8 mouse cellular contexts compared by ENCODE assay signal in the genomic region with DNA sequence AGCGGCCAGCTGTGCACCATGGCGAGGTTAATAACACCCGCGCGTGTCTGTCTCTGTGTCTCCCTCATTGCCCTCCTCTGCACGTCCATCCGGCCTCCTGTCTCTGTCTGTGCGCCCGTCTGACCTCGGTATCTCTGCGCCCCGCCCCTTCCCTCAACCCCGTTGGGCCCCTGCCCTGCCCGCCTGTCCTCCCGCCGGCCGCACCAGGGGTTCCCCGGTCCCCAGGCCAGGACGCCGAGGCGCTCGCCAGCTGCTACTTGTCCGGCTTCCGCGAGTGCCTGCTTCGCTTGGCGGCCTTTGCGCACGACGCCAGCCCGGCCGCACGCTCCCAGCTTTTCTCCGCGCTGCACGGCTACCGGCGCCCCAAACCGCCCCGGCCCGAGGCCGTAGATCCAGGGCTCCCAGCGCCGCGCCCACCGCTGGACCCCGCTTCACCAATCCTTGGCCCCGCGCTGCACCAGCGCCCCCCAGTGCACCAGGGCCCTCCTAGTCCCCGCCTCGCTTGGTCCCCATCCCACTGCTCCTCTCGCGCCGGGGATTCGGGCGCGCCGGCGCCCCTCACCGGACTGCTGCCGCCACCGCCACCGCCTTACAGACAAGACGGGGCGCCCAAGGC. TPM values are rescaled to one million over a fixed set of nuclear protein-coding genes. Genes with fewer than 3 reads are reported as not detected.
DNase-seq lines count a peak whose midpoint lies in the region; ATAC-seq and TF ChIP-seq lines count a peak whose summit lies in the region.

9130213A22Rik (minus strand) TSS at position 254 of the 616 bp plus-strand sequence.

- peaks cover 22% of the 10 kb centered on the region for H3K27me3 ChIP-seq in limb, embryonic 12.5 days
- H3K27me3 ChIP-seq in midbrain, embryonic 14.5 days (ENCODE audit: control insufficient read depth, insufficient read depth, low read length) = peaks cover 4% of the 10 kb centered on the region; the same call in 1 of the 2 replicates
- H3K27me3 ChIP-seq in spleen, adult 2 months (ENCODE audit: control insufficient read depth, insufficient read depth, low read length) = 0 out of 2 replicates have a peak, but pooled peaks cover 5% of the 10 kb centered on the region

- peak within 1 kb of the TSS; percentile 81 for H3K4me3 ChIP-seq in limb, embryonic 12.5 days (replicated peaks)
- peak within 1 kb of the TSS; percentile 69 for H3K4me3 ChIP-seq in midbrain, embryonic 14.5 days (replicated peaks; ENCODE audit: low read depth, low read length)
- peak within 1 kb of the TSS; percentile 61 for H3K4me3 ChIP-seq in spleen, adult 2 months (ENCODE audit: extremely low read depth, insufficient read depth, insufficient read length)

- no peaks in the 10 kb centered on the region for H3K9me3 ChIP-seq in limb, embryonic 12.5 days
- no peaks in the 10 kb centered on the region for H3K9me3 ChIP-seq in midbrain, embryonic 14.5 days (ENCODE audit: control insufficient read depth, low read length)

- WGBS in limb, embryonic 12.5 days = under 1% methylated on average over 65 of the region's 66 CpGs
- under 1% methylated on average over 62 of the region's 66 CpGs for WGBS in midbrain, embryonic 14.5 days
- WGBS in spleen, adult 2 months = 1% methylated on average over 65 of the region's 66 CpGs

- H3K9ac ChIP-seq in limb, embryonic 12.5 days (replicated peaks) = peak within 1 kb of the TSS; percentile 74
- H3K9ac ChIP-seq in midbrain, embryonic 14.5 days (replicated peaks; ENCODE audit: low read length) = peak within 1 kb of the TSS; percentile 67

- H3K4me1 ChIP-seq in limb, embryonic 12.5 days (replicated peaks) = peaks cover 44% of the 10 kb centered on the region
- H3K4me1 ChIP-seq in midbrain, embryonic 14.5 days (ENCODE audit: control insufficient read depth, insufficient read depth, low read length) = peaks cover 26% of the 10 kb centered on the region
- peaks cover 5% of the 10 kb centered on the region; the same call in 1 of the 2 replicates for H3K4me1 ChIP-seq in spleen, adult 2 months (ENCODE audit: control insufficient read depth, insufficient read depth, insufficient read length)

- peak; percentile 48; the same call in 1 of the 2 replicates for TF ChIP-seq CTCF in spleen, adult 2 months (IDR thresholded peaks at IDR 0.05; ENCODE audit: extremely low read depth, insufficient read depth, insufficient read length, insufficient replicate concordance)

- ATAC-seq in limb, embryonic 12.5 days (ENCODE audit: insufficient number of reproducible peaks, insufficient read depth, low FRiP score, low TSS enrichment, low read depth) = peak; percentile 66
- peak; percentile 72 for ATAC-seq in midbrain, embryonic 14.5 days (ENCODE audit: low FRiP score, low TSS enrichment)
- ATAC-seq in inflammation-experienced regulatory T-cells, adult 6 months = no peak

- no peak for TF ChIP-seq POLR2A in spleen, adult 2 months (IDR thresholded peaks at IDR 0.05; ENCODE audit: low read depth, low read length)

- H3K27ac ChIP-seq in limb, embryonic 12.5 days = peak within 1 kb of the TSS; percentile 86
- H3K27ac ChIP-seq in midbrain, embryonic 14.5 days (replicated peaks; ENCODE audit: low read depth, low read length) = peak within 1 kb of the TSS; percentile 70
- peak within 1 kb of the TSS; percentile 62 for H3K27ac ChIP-seq in spleen, adult 2 months (ENCODE audit: insufficient read depth, low read length)

- H3K4me2 ChIP-seq in limb, embryonic 12.5 days = peak within 1 kb of the TSS; percentile 97
- H3K4me2 ChIP-seq in midbrain, embryonic 14.5 days (ENCODE audit: low read length) = peak within 1 kb of the TSS; percentile 74

- DNase-seq in adrenal gland, adult 18-20 months (ENCODE audit: low spot score in 2 of 2) = peak; percentile 86
- peak; percentile 92 for DNase-seq in embryo, embryonic 10.5 days (ENCODE audit: low spot score)
- peak; percentile 86 to 91 for DNase-seq in gastrocnemius, postnatal 4 days (ENCODE audit: low spot score in 2 of 2)
- DNase-seq in kidney, adult 11 months = peak; percentile 85
- peak; percentile 90 for DNase-seq in midbrain, embryonic 14.5 days
- DNase-seq in spleen, adult 2 months (ENCODE audit: low read depth in 1 of 2, low spot score in 2 of 2) = peak in 1 of 2 experiments; percentile 81

- H3K36me3 ChIP-seq in limb, embryonic 12.5 days = no peaks in the 10 kb centered on the region
- no peaks in the 10 kb centered on the region for H3K36me3 ChIP-seq in midbrain, embryonic 14.5 days (ENCODE audit: control insufficient read depth, insufficient read depth, low read length)
- no peaks in the 10 kb centered on the region for H3K36me3 ChIP-seq in spleen, adult 2 months (ENCODE audit: control insufficient read depth, insufficient read depth, low read length)

RNA-seq across cellular contexts. Expression of gene 9130213A22Rik, which starts in this region (rescaled TPM):
- under 1 TPM; 0.43 to 0.61 TPM for total RNA-seq in adrenal gland, adult 18-20 months (2021)
- under 1 TPM; 0.29 to 0.56 TPM for total RNA-seq in gastrocnemius, postnatal 4 days (2021)
- polyA plus RNA-seq in limb, embryonic 12.5 days (2016; fragmentation: Nextera tagmentation; extraction: Ambion mirVana) = 0.22 and 0.76 TPM in 2 replicates
- polyA plus RNA-seq in midbrain, embryonic 14.5 days (2014; fragmentation: Nextera tagmentation; extraction: Ambion mirVana) = 0.22 and 0.23 TPM in 2 replicates
- 0.40 and 0.69 TPM in 2 replicates for polyA plus RNA-seq in spleen, adult 2 months (2012; rRNA removed)
- polyA plus RNA-seq in inflammation-experienced regulatory T-cells, adult 6 months (2017; shearing (Covaris generic)) = under 1 TPM in 1 of 3 experiments, not detected in 2; 0.63 TPM

Comparison
In these comparisons a context has a peak if more than half of its experiments do, and no peak if none do; other contexts are left out.
1. Peak in DNase-seq in adrenal gland, adult 18-20 months; RNA of the gene not detected or under 1 TPM.
2. Peak in DNase-seq in gastrocnemius, postnatal 4 days; RNA of the gene not detected or under 1 TPM.
3. Peak in ATAC-seq, H3K4me3 ChIP-seq, H3K27ac ChIP-seq, H3K9ac ChIP-seq and H3K4me2 ChIP-seq in limb, embryonic 12.5 days; RNA of the gene not detected or under 1 TPM.
4. Peak in DNase-seq, ATAC-seq, H3K4me3 ChIP-seq, H3K27ac ChIP-seq, H3K9ac ChIP-seq and H3K4me2 ChIP-seq in midbrain, embryonic 14.5 days; RNA of the gene not detected or under 1 TPM.